Mouse (Mus musculus) testis, adult 2 months (tissue): Measurements from ENCODE around the gene Hfe.

Experiments
- CTCF ChIP-seq: fragments of 200-500 bp; IDR thresholded peaks from 2 replicates; pipeline ENCODE4 v1.5.1; 2012; ENCODE audit warnings: low read depth, mild to moderate bottlenecking, inconsistent platforms, low read length, moderate library complexity; ENCODE audit not compliant: control insufficient read depth, insufficient read depth, insufficient replicate concordance
- POLR2A ChIP-seq: fragments of 200-500 bp; IDR thresholded peaks from 2 replicates; pipeline ENCODE4 v1.6.1; 2012; ENCODE audit warnings: low read depth, mild to moderate bottlenecking, inconsistent platforms, low read length, moderate library complexity; ENCODE audit not compliant: control insufficient read depth

- TF ChIP-seq CTCF = no peak
- TF ChIP-seq POLR2A = peak; percentile 34; the same call in 1 of the 2 replicates
These were observed at the start of gene Hfe for GRCm38 (mm10) chr13:23710374-23711089.
